Mouse (Mus musculus) kidney, adult 2 months (tissue): ENCODE results near the gene Hist1h4b.

ENCODE experiments used
- CTCF ChIP-seq: fragments of 200-500 bp; conservative IDR thresholded peaks from 2 replicates; pipeline ENCODE4 v1.5.1; 2011; ENCODE audit warnings: low read depth, mild to moderate bottlenecking, control low read depth, low read length, moderate library complexity, mixed read lengths; ENCODE audit not compliant: insufficient read depth, insufficient read length
- POLR2A ChIP-seq: fragments of 200-500 bp; IDR thresholded peaks from one replicate; pipeline ENCODE4 v1.6.1; 2011; ENCODE audit warnings: low read depth, low read length, control low read depth

- TF ChIP-seq CTCF: no peak
- TF ChIP-seq POLR2A: no peak
These were observed 48.8 kb upstream of the Hist1h4b start for GRCm38 (mm10) chr13:23708041-23708440.
